Mouse (Mus musculus): ENCODE results near the gene Gm10271. TPM values are rescaled to one million over a fixed set of nuclear protein-coding genes. Genes with fewer than 3 reads are reported as not detected.

Gm10271 gene
- polyA plus RNA-seq, 2 experiments: not detected

DNA sequence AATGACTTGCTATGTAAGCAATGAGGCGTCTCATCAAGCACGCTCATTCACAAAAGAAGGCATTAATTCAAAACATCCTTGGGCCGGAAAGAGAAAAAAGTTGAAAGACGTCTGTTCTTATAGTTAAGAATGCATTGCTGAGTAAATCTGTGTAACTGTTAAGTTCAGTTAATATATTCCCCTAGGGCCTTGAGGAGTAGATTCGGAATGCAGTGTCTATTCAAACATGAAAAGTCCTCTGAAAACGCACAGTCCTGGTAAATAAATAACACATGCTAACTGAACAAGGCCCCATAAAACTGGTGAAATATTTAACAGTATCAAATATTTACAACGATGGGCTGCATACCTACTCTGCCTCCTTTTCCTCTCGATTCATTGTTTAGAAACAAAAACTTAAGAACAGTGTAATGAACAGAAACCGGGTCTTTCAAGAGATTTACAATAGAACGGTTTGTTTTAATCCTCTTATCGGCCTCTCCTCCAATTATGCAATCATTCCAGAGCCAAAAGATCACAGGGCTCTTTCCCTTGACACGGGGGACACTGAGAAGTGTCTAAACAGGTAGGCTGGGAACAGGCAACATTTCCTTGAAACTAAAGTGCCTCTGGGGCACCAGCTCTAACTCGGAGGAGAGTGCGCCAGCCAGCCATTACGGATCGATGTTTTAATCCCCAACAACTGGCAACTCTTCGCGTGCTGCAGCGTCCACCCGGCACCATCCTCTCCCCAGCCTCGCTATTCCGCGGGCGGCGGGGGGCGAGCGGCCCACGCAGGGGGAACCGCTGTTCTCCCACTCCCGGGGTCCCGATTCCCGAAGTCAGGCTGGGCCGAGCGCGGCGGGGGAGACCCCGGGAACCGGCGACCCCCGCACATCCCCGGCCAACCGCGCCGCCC lies 23.0 kb downstream of the Gm10271 start:
- Histone ChIP-seq H3K36me3 (ENCODE audit: control insufficient read depth, insufficient read depth, low read length) (no peaks in the 10 kb centered on the region), H3K9me3 (ENCODE audit: control insufficient read depth, low read length) (no peaks in the 10 kb centered on the region; the same call in 1 of the 2 replicates), H3K4me2 (replicated peaks; ENCODE audit: low read depth, low read length, severe bottlenecking) (peak overlapping the region; percentile 66), H3K4me1 (ENCODE audit: control insufficient read depth, insufficient read depth, low read length) (peaks cover 9% of the 10 kb centered on the region; the same call in 1 of the 2 replicates), H3K27me3 (ENCODE audit: control insufficient read depth, insufficient read depth, low read length) (no peaks in the 10 kb centered on the region), H3K27ac (replicated peaks; ENCODE audit: low read depth, low read length) (peak overlapping the region; percentile 58; the same call in 1 of the 2 replicates), H3K4me3 (replicated peaks; ENCODE audit: low read length) (peak overlapping the region; percentile 70), H3K9ac (ENCODE audit: low read depth, low read length, severe bottlenecking) (peak overlapping the region; percentile 77)
- 2% methylated on average over 41 of the region's 44 CpGs for WGBS
- ATAC-seq (ENCODE audit: low FRiP score, low read depth): 0 out of 2 replicates have a peak, but pooled peaks have one; percentile 0
- no peak for TF ChIP-seq POLR2A (IDR thresholded peaks at IDR 0.05; ENCODE audit: borderline replicate concordance, extremely low read depth, insufficient read depth, insufficient read length)
- no peak for DNase-seq (ENCODE audit: low spot score)

DNA sequence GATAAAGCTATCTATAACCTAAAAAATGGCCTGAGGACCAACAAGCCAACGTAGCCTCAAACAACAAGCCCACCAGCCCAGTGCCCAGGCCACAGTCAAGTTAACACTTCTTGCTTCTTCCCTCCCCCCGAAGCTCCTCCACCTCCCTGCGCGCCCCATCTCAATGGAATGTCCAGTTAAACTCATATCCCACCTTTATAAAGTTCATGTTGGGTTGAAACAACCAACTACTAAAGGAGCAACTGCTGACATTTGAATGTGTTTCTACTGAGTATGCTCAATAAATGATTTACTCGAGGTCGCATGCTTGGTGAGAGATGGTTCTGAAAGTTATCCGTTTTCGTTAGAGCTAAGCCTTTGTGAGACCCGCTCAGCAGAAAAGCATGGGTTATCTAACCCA lies 24.0 kb downstream of the Gm10271 start:
- H3K9ac ChIP-seq (ENCODE audit: low read depth, low read length, severe bottlenecking): no peak overlapping the region
- peak overlapping the region; percentile 66 for H3K4me2 ChIP-seq (replicated peaks; ENCODE audit: low read depth, low read length, severe bottlenecking)
- TF ChIP-seq POLR2A (IDR thresholded peaks at IDR 0.05; ENCODE audit: borderline replicate concordance, extremely low read depth, insufficient read depth, insufficient read length): no peak
- DNase-seq (ENCODE audit: low spot score) (no peak), ATAC-seq (ENCODE audit: low FRiP score, low read depth) (no peak)
- H3K9me3 ChIP-seq (ENCODE audit: control insufficient read depth, low read length): no peaks in the 10 kb centered on the region; the same call in 1 of the 2 replicates
- peaks cover 9% of the 10 kb centered on the region; the same call in 1 of the 2 replicates for H3K4me1 ChIP-seq (ENCODE audit: control insufficient read depth, insufficient read depth, low read length)
- H3K27me3 ChIP-seq (ENCODE audit: control insufficient read depth, insufficient read depth, low read length): no peaks in the 10 kb centered on the region
- 78% methylated on average over 9 of the region's 9 CpGs for WGBS
- peak overlapping the region; percentile 70 for H3K4me3 ChIP-seq (replicated peaks; ENCODE audit: low read length)
- H3K27ac ChIP-seq (replicated peaks; ENCODE audit: low read depth, low read length): no peak overlapping the region
- no peaks in the 10 kb centered on the region for H3K36me3 ChIP-seq (ENCODE audit: control insufficient read depth, insufficient read depth, low read length)

DNA sequence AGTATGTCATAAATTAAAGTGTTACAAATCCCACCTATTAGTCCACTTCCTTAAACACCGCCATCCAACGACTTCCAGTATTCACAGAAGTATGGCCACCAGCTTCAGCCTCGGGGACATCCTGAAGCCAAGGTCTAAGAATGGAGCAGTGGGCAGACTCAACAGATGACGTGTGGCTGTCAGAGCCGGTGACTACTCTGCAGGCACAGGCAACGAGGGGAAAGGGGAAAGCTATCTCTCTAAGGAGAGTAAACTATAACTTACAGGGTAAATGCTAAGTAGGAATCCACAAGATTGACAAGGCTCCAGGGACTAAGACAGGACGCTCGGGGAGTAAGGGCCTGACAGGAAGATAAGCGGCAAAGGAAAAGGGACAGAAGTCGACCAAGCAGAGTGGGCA lies 27.5 kb downstream of the Gm10271 start:
- Histone ChIP-seq H3K4me3 (replicated peaks; ENCODE audit: low read length) (no peak overlapping the region), H3K9me3 (ENCODE audit: control insufficient read depth, low read length) (peaks cover 6% of the 10 kb centered on the region), H3K27ac (replicated peaks; ENCODE audit: low read depth, low read length) (no peak overlapping the region), H3K4me1 (ENCODE audit: control insufficient read depth, insufficient read depth, low read length) (peaks cover 9% of the 10 kb centered on the region; the same call in 1 of the 2 replicates), H3K4me2 (replicated peaks; ENCODE audit: low read depth, low read length, severe bottlenecking) (no peak overlapping the region), H3K27me3 (ENCODE audit: control insufficient read depth, insufficient read depth, low read length) (no peaks in the 10 kb centered on the region), H3K9ac (ENCODE audit: low read depth, low read length, severe bottlenecking) (no peak overlapping the region), H3K36me3 (ENCODE audit: control insufficient read depth, insufficient read depth, low read length) (peaks cover 6% of the 10 kb centered on the region; the same call in 1 of the 2 replicates)
- no peak for ATAC-seq (ENCODE audit: low FRiP score, low read depth)
- 73% methylated on average over 10 of the region's 10 CpGs for WGBS
- no peak for TF ChIP-seq POLR2A (IDR thresholded peaks at IDR 0.05; ENCODE audit: borderline replicate concordance, extremely low read depth, insufficient read depth, insufficient read length)
- no peak for DNase-seq (ENCODE audit: low spot score)

DNA sequence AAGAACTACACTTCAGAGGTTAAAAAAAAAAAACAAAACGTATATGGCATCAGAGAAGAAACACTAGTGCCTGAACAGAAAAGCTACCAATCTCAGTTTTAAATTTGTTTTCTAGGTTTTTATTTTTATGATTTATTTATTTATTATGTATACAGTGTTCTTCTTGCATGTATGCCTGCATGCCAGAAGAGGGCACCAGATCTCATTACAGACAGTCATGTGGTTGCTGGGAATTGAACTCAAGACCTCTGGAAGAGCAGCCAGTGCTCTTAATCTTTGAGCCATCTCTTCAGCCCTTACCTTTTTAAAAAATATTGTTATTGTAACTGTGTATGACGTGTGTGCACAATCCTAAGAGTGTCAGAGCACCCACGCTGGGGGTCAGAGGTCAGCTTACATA lies 28.3 kb downstream of the Gm10271 start:
- H3K9ac ChIP-seq (ENCODE audit: low read depth, low read length, severe bottlenecking): no peak overlapping the region
- no peak overlapping the region for H3K4me3 ChIP-seq (replicated peaks; ENCODE audit: low read length)
- TF ChIP-seq POLR2A (IDR thresholded peaks at IDR 0.05; ENCODE audit: borderline replicate concordance, extremely low read depth, insufficient read depth, insufficient read length): no peak
- no peak overlapping the region for H3K4me2 ChIP-seq (replicated peaks; ENCODE audit: low read depth, low read length, severe bottlenecking)
- DNase-seq (ENCODE audit: low spot score): no peak
- no peak for ATAC-seq (ENCODE audit: low FRiP score, low read depth)
- H3K27ac ChIP-seq (replicated peaks; ENCODE audit: low read depth, low read length): no peak overlapping the region
- H3K9me3 ChIP-seq (ENCODE audit: control insufficient read depth, low read length): peaks cover 6% of the 10 kb centered on the region
- H3K36me3 ChIP-seq (ENCODE audit: control insufficient read depth, insufficient read depth, low read length): peaks cover 8% of the 10 kb centered on the region
- H3K27me3 ChIP-seq (ENCODE audit: control insufficient read depth, insufficient read depth, low read length): no peaks in the 10 kb centered on the region
- peaks cover 9% of the 10 kb centered on the region; the same call in 1 of the 2 replicates for H3K4me1 ChIP-seq (ENCODE audit: control insufficient read depth, insufficient read depth, low read length)
- WGBS: 83% methylated on average over 3 of the region's 3 CpGs

DNA sequence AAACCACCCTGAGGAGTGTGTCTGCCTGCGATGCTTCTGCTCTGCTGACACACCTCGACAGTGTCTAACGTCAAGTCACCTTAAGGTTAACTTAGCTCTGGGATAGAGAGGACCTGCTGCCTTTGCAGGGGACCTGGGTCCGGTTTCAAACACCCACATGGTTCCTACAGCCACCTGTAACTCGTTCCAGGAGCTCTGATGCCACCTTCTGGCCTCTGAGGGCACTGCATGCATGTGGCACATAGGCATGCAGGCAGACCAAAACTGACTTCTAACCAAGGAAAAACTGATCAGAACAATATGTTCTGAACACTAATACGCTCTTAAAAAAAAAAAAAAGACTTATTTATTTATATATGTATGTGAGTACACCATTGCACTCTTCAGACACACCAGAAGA lies 29.4 kb downstream of the Gm10271 start:
- TF ChIP-seq POLR2A (IDR thresholded peaks at IDR 0.05; ENCODE audit: borderline replicate concordance, extremely low read depth, insufficient read depth, insufficient read length): no peak
- ATAC-seq (ENCODE audit: low FRiP score, low read depth) (no peak), DNase-seq (ENCODE audit: low spot score) (no peak)
- H3K27ac ChIP-seq (replicated peaks; ENCODE audit: low read depth, low read length): no peak overlapping the region
- no peaks in the 10 kb centered on the region for H3K27me3 ChIP-seq (ENCODE audit: control insufficient read depth, insufficient read depth, low read length)
- H3K9me3 ChIP-seq (ENCODE audit: control insufficient read depth, low read length): peaks cover 6% of the 10 kb centered on the region
- WGBS: 95% methylated on average over 6 of the region's 6 CpGs
- no peak overlapping the region for H3K4me2 ChIP-seq (replicated peaks; ENCODE audit: low read depth, low read length, severe bottlenecking)
- peaks cover 18% of the 10 kb centered on the region for H3K36me3 ChIP-seq (ENCODE audit: control insufficient read depth, insufficient read depth, low read length)
- no peak overlapping the region for H3K4me3 ChIP-seq (replicated peaks; ENCODE audit: low read length)
- no peaks in the 10 kb centered on the region for H3K4me1 ChIP-seq (ENCODE audit: control insufficient read depth, insufficient read depth, low read length)
- no peak overlapping the region for H3K9ac ChIP-seq (ENCODE audit: low read depth, low read length, severe bottlenecking)

Measured in limb, embryonic 14.5 days (tissue).